Mouse (Mus musculus): ENCODE measurements around the gene Fam171b.

Fam171b gene

GRCm38 (mm10) chr2:83883850-83884420 lies 71.5 kb downstream of the Fam171b start:
- no peak for DNase-seq (ENCODE audit: extremely low spot score, low spot score)

DNA sequence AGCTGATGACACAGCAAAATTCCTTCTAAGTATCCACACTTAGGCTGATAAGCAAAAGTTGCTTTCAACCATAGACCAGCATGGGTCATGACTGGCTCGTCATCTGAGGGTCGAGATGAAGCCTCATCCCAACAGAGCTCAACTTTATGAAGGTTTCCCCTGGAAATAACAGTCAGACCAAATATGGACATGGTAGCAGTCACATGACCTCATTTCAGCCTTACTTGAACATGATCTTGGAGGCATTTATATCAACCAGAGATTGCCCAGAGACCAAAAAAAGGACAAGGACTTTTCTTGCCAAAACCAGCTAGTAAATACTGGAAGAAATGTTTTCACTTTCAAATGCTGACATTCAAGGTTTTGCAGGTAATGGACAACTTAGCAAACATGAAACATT lies 81.3 kb downstream of the Fam171b start:
- DNase-seq (ENCODE audit: extremely low spot score, low spot score): no peak

- no peak for DNase-seq (ENCODE audit: extremely low spot score, low spot score)
Measured at GRCm38 (mm10) chr2:83901896-83902540, 89.6 kb downstream of the Fam171b start.

DNA sequence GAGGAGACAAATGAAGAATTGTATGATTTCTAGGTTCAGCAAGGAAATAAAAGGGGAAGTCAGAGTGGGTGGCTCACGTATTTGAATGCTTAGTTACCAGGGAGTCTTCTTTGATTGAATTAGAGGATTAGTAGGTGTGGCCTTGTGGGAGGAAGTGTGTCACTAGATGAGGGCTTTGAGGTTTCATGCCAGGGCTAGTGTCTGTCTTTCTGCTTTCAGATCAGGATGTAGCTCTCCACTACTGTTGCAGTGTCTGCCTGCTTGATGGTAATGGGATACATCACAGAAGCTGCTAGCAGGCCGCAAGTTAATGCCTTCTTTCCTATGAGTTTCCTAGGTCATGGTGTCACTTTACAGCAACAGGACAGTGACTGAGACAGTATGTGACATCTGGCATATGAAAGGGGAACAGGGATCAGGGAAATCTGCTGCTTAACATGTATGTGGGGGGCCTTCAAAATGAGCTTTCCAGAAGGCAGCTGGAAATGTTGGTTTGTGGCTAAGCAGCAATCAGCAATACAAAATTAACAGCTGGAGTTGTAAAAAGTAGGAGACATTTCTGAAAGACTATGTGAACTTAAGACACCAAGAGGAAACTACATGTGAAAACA lies 117.1 kb downstream of the Fam171b start:
- DNase-seq (ENCODE audit: extremely low spot score, low spot score): no peak
